Mouse (Mus musculus) lung, embryonic 15.5 days (tissue): ENCODE data around the gene Jak1. TPM values are rescaled to one million over a fixed set of nuclear protein-coding genes. Genes with fewer than 3 reads are reported as not detected.

Experiments used
- ATAC-seq: fragments of 200-750 bp; cut with Nextera tagmentation; 2 replicates; pipeline ENCODE4 v1.8.0; 2017; ENCODE audit warnings: moderate number of reproducible peaks, borderline replicate concordance; ENCODE audit not compliant: low FRiP score, low TSS enrichment; ENCODE audit errors: extremely low read depth
- H3K27ac ChIP-seq: fragments of 300-500 bp; sonication (generic); 2 replicates; pipeline ENCODE4 v1.5.1; 2015; ENCODE audit warnings: moderate library complexity, mild to moderate bottlenecking, inconsistent platforms
- H3K27me3 ChIP-seq: fragments of 300-500 bp; sonication (generic); 2 replicates; pipeline ENCODE4 v1.6.1; 2015; ENCODE audit warnings: inconsistent platforms
- H3K36me3 ChIP-seq: fragments of 300-500 bp; sonication (generic); 2 replicates; pipeline ENCODE4 v1.6.1; 2015; ENCODE audit warnings: inconsistent platforms
- H3K4me1 ChIP-seq: fragments of 300-500 bp; sonication (generic); 2 replicates; pipeline ENCODE4 v1.6.1; 2015; ENCODE audit warnings: inconsistent platforms
- H3K4me2 ChIP-seq: fragments of 300-500 bp; sonication (generic); 2 replicates; pipeline ENCODE4 v1.6.1; 2015; ENCODE audit warnings: inconsistent platforms, mild to moderate bottlenecking, moderate library complexity
- H3K4me3 ChIP-seq: fragments of 300-500 bp; sonication (generic); 2 replicates; pipeline ENCODE4 v1.5.1; 2015; ENCODE audit warnings: mild to moderate bottlenecking, inconsistent platforms
- H3K9ac ChIP-seq: fragments of 300-500 bp; sonication (generic); 2 replicates; pipeline ENCODE4 v1.6.1; 2015; ENCODE audit warnings: inconsistent platforms
- H3K9me3 ChIP-seq: fragments of 300-500 bp; sonication (generic); 2 replicates; pipeline ENCODE4 v1.6.1; 2016; ENCODE audit warnings: inconsistent platforms
- WGBS: fragments of 180-500 bp; shearing (Covaris S2); methylation state at CpG from one replicate; pipeline ENCODE4 v1.1.7; 2015; 5-methylcytosine and 5-hydroxymethylcytosine counted together
- polyA plus RNA-seq: library from polyadenylated mRNA; unstranded; fragments of >200 nt; fragmentation: Nextera tagmentation; extraction: Ambion mirVana; gene quantifications from 2 replicates; pipeline ENCODE4 v1.2.1, GENCODE M21; 2015

The Jak1 gene
- polyA plus RNA-seq, 1 experiment from 2014 or later, result 84.6 TPM

- no peak overlapping the region for H3K27ac ChIP-seq
- ATAC-seq, result no peak
- H3K4me3 ChIP-seq, result no peak overlapping the region
- H3K27me3 ChIP-seq, result no peaks in the 10 kb centered on the region
- H3K9me3 ChIP-seq, result no peaks in the 10 kb centered on the region
- H3K9ac ChIP-seq, result no peak overlapping the region
- no peak overlapping the region for H3K4me2 ChIP-seq
- peaks cover 14% of the 10 kb centered on the region; the same call in 1 of the 2 replicates for H3K36me3 ChIP-seq
- WGBS, result 86% methylated on average over 8 of the region's 8 CpGs
- H3K4me1 ChIP-seq, result no peaks in the 10 kb centered on the region
These were observed 130.1 kb downstream of the Jak1 start for GRCm38 (mm10) chr4:101135013-101135412.

GRCm38 (mm10) chr4:101121002-101121401 lies 144.1 kb downstream of the Jak1 start:
- Histone ChIP-seq H3K4me2 (no peak overlapping the region), H3K27me3 (no peaks in the 10 kb centered on the region), H3K9me3 (no peaks in the 10 kb centered on the region), H3K36me3 (peaks cover 4% of the 10 kb centered on the region; the same call in 1 of the 2 replicates), H3K27ac (no peak overlapping the region), H3K4me3 (no peak overlapping the region), H3K4me1 (no peaks in the 10 kb centered on the region), H3K9ac (no peak overlapping the region)
- WGBS, result 59% methylated on average over 7 of the region's 7 CpGs
- no peak; the same call in 1 of the 2 replicates for ATAC-seq

- H3K9me3 ChIP-seq, result no peaks in the 10 kb centered on the region
- H3K4me1 ChIP-seq, result no peaks in the 10 kb centered on the region
- H3K4me3 ChIP-seq, result no peak overlapping the region
- no peak overlapping the region for H3K27ac ChIP-seq
- H3K4me2 ChIP-seq, result no peak overlapping the region
- no peak overlapping the region for H3K9ac ChIP-seq
- peaks cover 29% of the 10 kb centered on the region for H3K36me3 ChIP-seq
- no peak for ATAC-seq
- no peaks in the 10 kb centered on the region for H3K27me3 ChIP-seq
- WGBS, result 83% methylated on average over 12 of the region's 12 CpGs
These were observed 158.0 kb downstream of the Jak1 start for GRCm38 (mm10) chr4:101107122-101107521.

Other genes starting within 250 kb of the Jak1 start
- gene Gm10577, start 244.6 kb downstream of the Jak1 start, polyA plus RNA-seq, result not detected in 2 replicates
- 10.8 and 12.2 TPM in 2 replicates for gene Raver2, start 196.3 kb downstream of the Jak1 start, polyA plus RNA-seq
- 20.6 and 21.5 TPM in 2 replicates for gene Ak4, start 154.0 kb upstream of the Jak1 start, polyA plus RNA-seq
- 0.60 and 0.98 TPM in 2 replicates for gene Dnajc6, start 231.4 kb upstream of the Jak1 start, polyA plus RNA-seq